Comparison of ENCODE assay signal across 10 mouse cellular contexts in the genomic region with DNA sequence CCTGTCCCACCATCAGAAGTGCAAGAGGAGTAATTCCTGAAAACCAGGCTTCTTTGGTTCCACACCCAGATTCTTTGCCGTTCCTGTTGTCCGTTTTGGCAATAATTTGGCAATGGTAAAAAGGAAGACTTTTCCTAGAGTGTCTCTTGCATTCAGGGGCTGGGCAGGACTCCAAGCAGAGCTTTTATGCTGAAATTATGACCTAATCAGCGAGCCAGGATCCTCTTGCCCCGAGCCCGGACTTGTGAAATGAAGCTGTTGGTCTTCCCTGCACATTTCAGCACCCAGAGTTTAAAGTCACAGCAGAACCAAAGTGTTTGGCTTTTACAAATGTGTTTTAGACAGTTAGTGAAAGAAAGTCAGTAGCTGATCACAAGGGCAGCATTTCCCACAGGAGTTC.
DNase-seq lines count a peak whose midpoint lies in the region.
"Had no signal": no experiment of that assay in that cellular context is flagged by ENCODE, and none has a peak within 500 bp of the region (broad histone marks: within the 10 kb centered on the region; RNA-seq: fewer than 3 reads in every experiment).

No protein-coding gene starts in this region.

- intact Hi-C loops in heart, postnatal 14 days (cut with DNase I), result no loop called here

- peak; percentile 19 for DNase-seq in gastrocnemius, adult 18-20 months (ENCODE audit: low spot score)
- DNase-seq in gastrocnemius, adult 8-10 months (ENCODE audit: low spot score in 2 of 2), result no peak
- DNase-seq in right cerebral cortex, postnatal 10 days (ENCODE audit: low spot score in 2 of 2), result peak; percentile 37 to 40
- no peak for DNase-seq in right cerebral cortex, adult 2 months (ENCODE audit: low spot score in 2 of 2)
- peak; percentile 36 to 44 for DNase-seq in heart, postnatal 14 days
- DNase-seq in lung, postnatal 36 days, result peak; percentile 34
- DNase-seq in layer of hippocampus, adult 11-12 months (ENCODE audit: low spot score), result no peak
- DNase-seq in testis, postnatal 10 days (ENCODE audit: low spot score), result no peak
- DNase-seq: cerebellum, adult 18-20 months; thymus, adult 18-20 months had no signal

Comparison
In these comparisons a context has a peak if more than half of its experiments do, and no peak if none do; other contexts are left out.
1. DNase-seq: peak in gastrocnemius, adult 18-20 months (single experiment), right cerebral cortex, postnatal 10 days (2 of 2), heart, postnatal 14 days (2 of 2) and lung, postnatal 36 days (single experiment); none in gastrocnemius, adult 8-10 months (0 of 2), right cerebral cortex, adult 2 months (0 of 2), layer of hippocampus, adult 11-12 months (single experiment) and testis, postnatal 10 days (single experiment).